Mouse (Mus musculus) heart, embryonic 15.5 days (tissue): ENCODE data around the gene Dis3l2. TPM values are rescaled to one million over a fixed set of nuclear protein-coding genes. Genes with fewer than 3 reads are reported as not detected.

Experiments
- ATAC-seq: fragments of 200-750 bp; cut with Nextera tagmentation; replicated peaks from 2 replicates; pipeline ENCODE4 v1.8.0; 2017; ENCODE audit warnings: low read depth, moderate TSS enrichment; ENCODE audit not compliant: insufficient number of reproducible peaks, insufficient read depth, low FRiP score
- H3K27ac ChIP-seq: fragments of 300-500 bp; sonication (generic); 2 replicates; pipeline ENCODE4 v1.5.1; 2015; ENCODE audit warnings: mild to moderate bottlenecking, inconsistent platforms
- H3K27me3 ChIP-seq: fragments of 300-500 bp; sonication (generic); 2 replicates; pipeline ENCODE4 v1.6.1; 2015; ENCODE audit warnings: inconsistent platforms
- H3K36me3 ChIP-seq: fragments of 300-500 bp; sonication (generic); 2 replicates; pipeline ENCODE4 v1.6.1; 2015; ENCODE audit warnings: mild to moderate bottlenecking, inconsistent platforms
- H3K4me1 ChIP-seq: fragments of 300-500 bp; sonication (generic); replicated peaks from 2 replicates; pipeline ENCODE4 v1.6.1; 2015; ENCODE audit warnings: inconsistent platforms
- H3K4me2 ChIP-seq: fragments of 300-500 bp; sonication (generic); 2 replicates; pipeline ENCODE4 v1.6.1; 2015; ENCODE audit warnings: inconsistent platforms, mild to moderate bottlenecking, moderate library complexity
- H3K4me3 ChIP-seq: fragments of 300-500 bp; sonication (generic); 2 replicates; pipeline ENCODE4 v1.5.1; 2015; ENCODE audit warnings: mild to moderate bottlenecking, inconsistent platforms
- H3K9ac ChIP-seq: fragments of 300-500 bp; sonication (generic); 2 replicates; pipeline ENCODE4 v1.6.1; 2015; ENCODE audit warnings: mild to moderate bottlenecking, inconsistent platforms
- H3K9me3 ChIP-seq: fragments of 300-500 bp; sonication (generic); replicated peaks from 2 replicates; pipeline ENCODE4 v1.6.1; 2016; ENCODE audit warnings: inconsistent platforms
- WGBS: fragments of 180-500 bp; shearing (Covaris S2); methylation state at CpG from one replicate; pipeline ENCODE4 v1.1.7; 2015; ENCODE audit warnings: mixed read lengths; 5-methylcytosine and 5-hydroxymethylcytosine counted together
- polyA plus RNA-seq: library from polyadenylated mRNA; unstranded; fragments of >200 nt; fragmentation: Nextera tagmentation; extraction: Ambion mirVana; gene quantifications from 2 replicates; pipeline ENCODE4 v1.2.1, GENCODE M21; 2015

The Dis3l2 gene
- polyA plus RNA-seq, 1 experiment from 2014 or later: 15.2 TPM

- no peak overlapping the region for H3K9ac ChIP-seq
- no peak for ATAC-seq
- WGBS: 27% methylated on average over 3 of the region's 3 CpGs
Measured at GRCm38 (mm10) chr1:87041119-87041518, 337.5 kb downstream of the Dis3l2 start.

DNA sequence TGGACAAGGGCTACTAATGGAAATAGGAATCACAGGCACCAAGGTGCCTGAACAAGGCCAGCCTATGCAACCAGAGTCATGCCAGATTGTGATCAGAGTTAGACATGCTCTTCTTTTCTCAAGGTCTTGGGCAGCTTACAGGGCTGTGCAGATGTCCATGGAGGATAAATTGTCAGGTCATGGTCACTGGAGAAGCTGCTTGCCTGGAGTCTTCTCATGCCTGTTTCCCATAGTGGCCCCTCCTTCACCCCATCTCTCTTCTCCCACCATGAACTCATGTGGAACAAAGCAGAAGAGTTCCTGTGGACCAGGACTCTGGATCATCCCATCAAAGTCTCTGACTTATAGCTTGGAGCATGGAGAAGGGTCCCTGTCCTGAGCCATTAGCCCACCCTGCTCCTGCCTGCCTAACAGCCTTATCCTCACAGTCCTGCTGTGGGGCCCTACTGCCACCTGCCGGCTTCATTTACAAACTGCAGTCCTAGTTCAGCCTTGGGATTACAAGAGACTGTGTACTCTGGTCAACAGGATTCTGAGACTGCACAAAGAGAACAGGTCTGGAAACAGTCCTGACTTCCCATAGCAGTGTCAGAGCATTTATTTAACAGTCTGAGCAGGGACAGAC, 338.3 kb downstream of the Dis3l2 start:
- Histone ChIP-seq H3K4me3 (no peak overlapping the region), H3K4me1 (peaks cover 10% of the 10 kb centered on the region), H3K9ac (no peak overlapping the region), H3K4me2 (no peak overlapping the region), H3K9me3 (no peaks in the 10 kb centered on the region), H3K36me3 (no peaks in the 10 kb centered on the region), H3K27ac (no peak overlapping the region), H3K27me3 (no peaks in the 10 kb centered on the region)
- 0% methylated on average over 1 of the region's 1 CpGs for WGBS
- ATAC-seq: no peak

More at GRCm38 (mm10) chr1:87041119-87041518, 337.5 kb downstream of the Dis3l2 start:
- Histone ChIP-seq H3K4me2 (no peak overlapping the region), H3K4me3 (no peak overlapping the region), H3K27ac (no peak overlapping the region), H3K27me3 (no peaks in the 10 kb centered on the region), H3K4me1 (peaks cover 15% of the 10 kb centered on the region), H3K9me3 (no peaks in the 10 kb centered on the region), H3K36me3 (no peaks in the 10 kb centered on the region)

- no peaks in the 10 kb centered on the region for H3K27me3 ChIP-seq
- no peaks in the 10 kb centered on the region for H3K9me3 ChIP-seq
- H3K36me3 ChIP-seq: no peaks in the 10 kb centered on the region
- H3K27ac ChIP-seq: no peak overlapping the region
- H3K9ac ChIP-seq: no peak overlapping the region
- no peak overlapping the region for H3K4me2 ChIP-seq
- H3K4me3 ChIP-seq: no peak overlapping the region
- WGBS: 74% methylated on average over 3 of the region's 3 CpGs
- peaks cover 3% of the 10 kb centered on the region; the same call in 1 of the 2 replicates for H3K4me1 ChIP-seq
- no peak for ATAC-seq
Measured at GRCm38 (mm10) chr1:87050072-87050471, 346.5 kb downstream of the Dis3l2 start.

DNA sequence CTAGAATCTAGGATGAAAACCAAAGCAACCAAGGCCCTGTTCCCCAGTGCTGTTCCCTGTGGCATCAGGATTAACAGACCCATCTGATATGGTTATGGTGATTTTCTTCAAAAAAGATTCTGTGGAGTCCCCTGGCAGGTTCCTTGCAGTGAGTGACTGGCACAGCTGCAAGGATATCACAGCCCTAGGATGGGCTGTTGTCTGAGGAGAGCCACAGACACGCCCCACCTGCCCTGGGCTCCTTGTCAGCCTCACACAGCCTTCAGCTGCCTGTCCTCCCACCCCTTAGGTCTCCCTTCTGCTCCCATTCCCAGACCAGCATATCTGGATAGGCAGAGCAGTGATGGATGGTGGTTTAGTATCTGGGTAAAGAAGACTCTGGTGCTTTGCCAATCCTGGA, 347.1 kb downstream of the Dis3l2 start:
- 84% methylated on average over 1 of the region's 1 CpGs for whole genome bisulfite sequencing
- ATAC-seq: no peak
- Histone ChIP-seq H3K4me2 (no peak overlapping the region), H3K27me3 (no peaks in the 10 kb centered on the region), H3K27ac (no peak overlapping the region), H3K9me3 (no peaks in the 10 kb centered on the region), H3K4me1 (peaks cover 3% of the 10 kb centered on the region; the same call in 1 of the 2 replicates), H3K36me3 (no peaks in the 10 kb centered on the region), H3K4me3 (no peak overlapping the region), H3K9ac (no peak overlapping the region)

DNA sequence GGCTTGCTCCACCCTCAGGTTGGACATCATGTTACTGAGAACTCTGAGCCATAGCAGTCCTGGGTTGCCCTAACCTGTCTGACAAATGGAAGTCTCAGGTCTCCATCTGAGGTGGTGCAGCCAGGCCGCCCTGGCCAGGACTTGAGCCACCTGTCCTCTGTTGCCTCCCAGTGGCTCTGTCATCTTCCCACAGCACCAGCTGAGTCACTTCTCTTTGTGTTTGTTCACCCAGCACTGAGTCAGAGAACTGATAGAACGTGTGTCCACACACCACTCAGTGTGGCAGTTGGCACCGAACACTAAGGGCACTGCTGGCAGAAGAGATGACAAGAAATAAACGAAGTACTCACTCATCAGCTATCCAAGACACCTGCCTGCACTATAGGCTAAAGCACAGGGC, 347.8 kb downstream of the Dis3l2 start:
- Histone ChIP-seq H3K4me2 (no peak overlapping the region), H3K4me3 (no peak overlapping the region), H3K36me3 (no peaks in the 10 kb centered on the region), H3K27me3 (no peaks in the 10 kb centered on the region), H3K4me1 (peaks cover 3% of the 10 kb centered on the region; the same call in 1 of the 2 replicates), H3K9me3 (no peaks in the 10 kb centered on the region), H3K27ac (no peak overlapping the region), H3K9ac (no peak overlapping the region)
- WGBS: 73% methylated on average over 4 of the region's 4 CpGs
- no peak for ATAC-seq

DNA sequence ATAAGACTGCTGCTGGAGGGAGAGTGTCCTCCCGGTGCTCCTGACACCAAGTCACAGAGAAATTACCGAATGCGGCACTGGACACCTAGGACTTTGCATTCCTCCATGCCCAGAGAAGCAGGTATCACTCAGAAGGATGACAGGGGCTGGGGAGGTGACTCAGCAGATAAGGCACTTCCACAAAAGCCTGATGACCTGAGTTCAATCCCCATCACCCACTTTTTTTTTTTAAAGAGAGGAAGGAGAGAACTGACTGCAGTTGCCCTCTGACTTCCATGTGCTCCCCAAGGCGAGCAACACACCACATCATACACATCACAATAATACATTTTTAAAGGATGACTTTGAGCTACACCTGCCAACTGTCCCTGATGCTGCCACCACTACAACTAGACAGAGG, 353.5 kb downstream of the Dis3l2 start:
- Histone ChIP-seq H3K4me1 (peaks cover 3% of the 10 kb centered on the region; the same call in 1 of the 2 replicates), H3K4me3 (no peak overlapping the region), H3K36me3 (no peaks in the 10 kb centered on the region), H3K27ac (no peak overlapping the region), H3K4me2 (no peak overlapping the region), H3K9me3 (no peaks in the 10 kb centered on the region), H3K9ac (no peak overlapping the region), H3K27me3 (no peaks in the 10 kb centered on the region)
- no peak for ATAC-seq
- 66% methylated on average over 4 of the region's 4 CpGs for WGBS

- no peak for ATAC-seq
- H3K9me3 ChIP-seq: no peaks in the 10 kb centered on the region
Measured at GRCm38 (mm10) chr1:87059042-87059665, 355.5 kb downstream of the Dis3l2 start.

DNA sequence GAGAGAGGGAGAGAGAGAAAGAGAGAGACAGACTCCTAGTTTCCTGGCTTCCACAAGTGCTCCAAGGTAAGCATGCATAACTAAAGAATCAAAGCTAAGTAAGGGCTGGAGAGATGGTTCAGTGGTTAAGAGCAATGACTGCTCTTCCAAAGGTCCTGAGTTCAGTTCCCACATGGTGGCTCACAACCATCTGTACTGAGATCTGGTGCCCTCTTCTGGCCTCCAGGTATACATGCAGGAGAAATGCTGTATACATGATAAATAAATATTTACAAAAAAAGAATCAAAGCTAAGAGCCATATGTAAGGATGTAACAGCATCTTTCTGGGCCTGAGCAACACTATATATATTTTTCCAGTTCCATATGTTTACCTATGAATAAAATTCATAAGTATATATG, 357.3 kb downstream of the Dis3l2 start:
- Histone ChIP-seq H3K4me1 (no peaks in the 10 kb centered on the region), H3K9ac (no peak overlapping the region), H3K27ac (no peak overlapping the region), H3K9me3 (no peaks in the 10 kb centered on the region), H3K4me3 (no peak overlapping the region), H3K4me2 (no peak overlapping the region), H3K27me3 (no peaks in the 10 kb centered on the region), H3K36me3 (no peaks in the 10 kb centered on the region)
- ATAC-seq: no peak

More at GRCm38 (mm10) chr1:87059042-87059665, 355.5 kb downstream of the Dis3l2 start:
- no peak overlapping the region for H3K9ac ChIP-seq
- WGBS: 75% methylated on average over 8 of the region's 8 CpGs
- H3K27me3 ChIP-seq: no peaks in the 10 kb centered on the region
- H3K4me3 ChIP-seq: no peak overlapping the region
- no peak overlapping the region for H3K27ac ChIP-seq
- H3K36me3 ChIP-seq: no peaks in the 10 kb centered on the region
- H3K4me1 ChIP-seq: no peaks in the 10 kb centered on the region
- H3K4me2 ChIP-seq: no peak overlapping the region

DNA sequence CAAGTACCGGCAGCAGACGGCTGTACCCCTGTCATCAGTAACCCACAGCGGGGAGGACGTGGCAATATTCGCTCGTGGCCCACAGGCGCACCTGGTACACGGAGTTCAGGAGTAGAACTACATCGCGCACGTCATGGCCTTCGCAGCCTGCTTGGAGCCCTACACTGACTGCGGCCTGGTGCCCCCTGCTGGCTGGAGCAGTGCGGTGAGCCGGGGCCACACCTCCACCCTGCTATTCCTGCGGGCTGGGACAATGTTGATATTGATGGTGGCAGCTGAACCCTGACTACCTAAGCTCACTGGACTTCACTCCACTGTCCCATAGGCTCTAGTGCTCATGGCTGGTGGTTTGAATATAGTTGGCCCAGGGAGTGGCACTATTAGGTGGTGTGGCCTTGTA, 367.1 kb downstream of the Dis3l2 start:
- H3K27me3 ChIP-seq: no peaks in the 10 kb centered on the region
- H3K4me3 ChIP-seq: no peak overlapping the region
- H3K9ac ChIP-seq: no peak overlapping the region
- no peak overlapping the region for H3K4me2 ChIP-seq
- ATAC-seq: no peak
- H3K27ac ChIP-seq: no peak overlapping the region
- no peaks in the 10 kb centered on the region for H3K36me3 ChIP-seq
- 49% methylated on average over 16 of the region's 16 CpGs for WGBS
- H3K9me3 ChIP-seq: no peaks in the 10 kb centered on the region
- no peaks in the 10 kb centered on the region for H3K4me1 ChIP-seq

GRCm38 (mm10) chr1:87073776-87074175, 370.2 kb downstream of the Dis3l2 start:
- no peak overlapping the region for H3K9ac ChIP-seq
- H3K4me3 ChIP-seq: no peak overlapping the region
- H3K27me3 ChIP-seq: no peaks in the 10 kb centered on the region
- no peaks in the 10 kb centered on the region for H3K4me1 ChIP-seq
- H3K4me2 ChIP-seq: no peak overlapping the region
- H3K9me3 ChIP-seq: no peaks in the 10 kb centered on the region
- no peaks in the 10 kb centered on the region for H3K36me3 ChIP-seq
- 73% methylated on average over 8 of the region's 8 CpGs for WGBS
- H3K27ac ChIP-seq: no peak overlapping the region
- ATAC-seq: no peak

DNA sequence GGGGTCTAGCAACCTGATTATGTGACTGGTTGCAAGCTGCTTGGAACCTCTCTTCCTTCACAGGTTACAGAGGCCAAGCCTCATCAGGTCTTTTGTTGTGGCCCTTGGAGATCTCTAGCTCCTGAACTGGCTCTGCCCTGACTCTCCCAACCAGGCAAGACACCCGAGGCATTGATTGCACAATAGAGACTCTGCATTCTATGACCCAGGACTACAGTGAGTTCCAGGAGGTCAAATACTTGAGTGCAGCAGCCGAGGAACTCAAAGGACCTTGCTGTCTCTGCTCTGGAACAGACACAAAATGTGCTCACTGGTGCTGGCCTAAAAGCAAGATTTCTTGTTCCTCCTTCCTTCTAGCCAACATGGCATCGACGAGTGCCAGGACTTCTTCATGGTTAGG, 382.6 kb downstream of the Dis3l2 start:
- H3K4me2 ChIP-seq: no peak overlapping the region
- 56% methylated on average over 4 of the region's 4 CpGs for WGBS
- no peak overlapping the region for H3K4me3 ChIP-seq
- no peaks in the 10 kb centered on the region; the same call in 1 of the 2 replicates for H3K27me3 ChIP-seq
- H3K27ac ChIP-seq: no peak overlapping the region
- H3K36me3 ChIP-seq: no peaks in the 10 kb centered on the region
- H3K9me3 ChIP-seq: no peaks in the 10 kb centered on the region
- no peak for ATAC-seq
- no peaks in the 10 kb centered on the region for H3K4me1 ChIP-seq
- no peak overlapping the region for H3K9ac ChIP-seq

DNA sequence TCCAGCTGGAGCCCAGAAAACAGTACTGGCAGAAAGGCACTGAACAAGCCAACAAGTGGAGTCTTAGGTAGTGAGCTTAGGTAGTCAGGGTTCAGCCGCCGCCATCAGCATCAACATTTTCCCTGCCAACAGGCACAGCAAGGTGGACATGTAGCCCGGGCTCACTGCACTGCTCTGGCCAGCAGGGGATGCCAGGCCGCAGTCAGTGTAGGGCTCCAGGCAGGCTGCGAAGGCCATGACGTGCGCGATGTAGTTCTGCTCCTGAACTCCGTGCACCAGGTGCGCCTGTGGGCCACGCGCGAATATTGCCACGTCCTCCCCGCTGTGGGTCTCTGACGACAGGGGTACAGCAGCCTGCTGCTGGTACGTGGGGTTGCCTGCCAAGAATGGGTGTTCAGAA, 383.4 kb downstream of the Dis3l2 start:
- Histone ChIP-seq H3K4me2 (no peak overlapping the region), H3K4me3 (no peak overlapping the region), H3K36me3 (no peaks in the 10 kb centered on the region), H3K4me1 (no peaks in the 10 kb centered on the region), H3K9ac (no peak overlapping the region), H3K27me3 (no peaks in the 10 kb centered on the region; the same call in 1 of the 2 replicates), H3K9me3 (no peaks in the 10 kb centered on the region), H3K27ac (no peak overlapping the region)
- WGBS: 65% methylated on average over 17 of the region's 17 CpGs
- no peak for ATAC-seq
